Mouse (Mus musculus) B cell, adult 62 days (primary cell): Measurements from ENCODE around the gene Hoxa10. TPM values are rescaled to one million over a fixed set of nuclear protein-coding genes. Genes with fewer than 3 reads are reported as not detected.

Experiments used
- total RNA-seq: library from RNA; stranded (reverse); gene quantifications from 4 replicates; pipeline ENCODE4 v1.2.4, GENCODE M21; 2023

Hoxa10 gene
- not detected in 4 replicates for total RNA-seq

DNA sequence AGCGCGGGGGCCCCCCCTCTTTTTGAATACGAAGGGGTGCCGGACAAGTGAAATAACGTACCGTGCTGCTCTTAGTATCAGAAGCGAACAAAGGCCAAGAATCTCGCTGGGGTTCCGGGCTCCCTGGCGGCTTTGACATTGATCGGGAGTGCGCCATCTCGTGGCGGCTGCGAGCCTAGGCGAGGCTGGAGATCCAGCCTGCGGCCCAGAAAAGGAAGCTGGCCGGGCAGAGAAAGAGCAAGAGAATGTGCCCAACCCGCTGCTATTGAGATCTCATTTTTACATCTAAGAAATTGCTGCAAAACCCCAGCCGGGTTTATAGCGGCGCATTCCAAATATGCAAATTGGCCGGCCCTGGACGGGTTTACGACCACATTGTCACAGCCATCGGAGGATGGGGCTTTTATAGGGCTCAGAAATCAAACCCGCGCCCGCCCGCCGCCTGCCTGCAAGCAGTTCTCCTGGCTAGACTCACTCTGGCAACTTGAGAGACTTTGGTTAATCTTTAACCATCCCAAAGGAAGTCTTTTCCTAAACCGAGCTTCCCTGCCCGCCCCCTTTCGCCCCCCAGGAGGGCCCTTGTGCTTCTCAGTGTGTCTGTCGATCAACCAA lies at the start of gene Hoxa10:
Gene Hoxa10 (minus strand): TSS at position 466 of the 612 bp plus-strand sequence.

DNA sequence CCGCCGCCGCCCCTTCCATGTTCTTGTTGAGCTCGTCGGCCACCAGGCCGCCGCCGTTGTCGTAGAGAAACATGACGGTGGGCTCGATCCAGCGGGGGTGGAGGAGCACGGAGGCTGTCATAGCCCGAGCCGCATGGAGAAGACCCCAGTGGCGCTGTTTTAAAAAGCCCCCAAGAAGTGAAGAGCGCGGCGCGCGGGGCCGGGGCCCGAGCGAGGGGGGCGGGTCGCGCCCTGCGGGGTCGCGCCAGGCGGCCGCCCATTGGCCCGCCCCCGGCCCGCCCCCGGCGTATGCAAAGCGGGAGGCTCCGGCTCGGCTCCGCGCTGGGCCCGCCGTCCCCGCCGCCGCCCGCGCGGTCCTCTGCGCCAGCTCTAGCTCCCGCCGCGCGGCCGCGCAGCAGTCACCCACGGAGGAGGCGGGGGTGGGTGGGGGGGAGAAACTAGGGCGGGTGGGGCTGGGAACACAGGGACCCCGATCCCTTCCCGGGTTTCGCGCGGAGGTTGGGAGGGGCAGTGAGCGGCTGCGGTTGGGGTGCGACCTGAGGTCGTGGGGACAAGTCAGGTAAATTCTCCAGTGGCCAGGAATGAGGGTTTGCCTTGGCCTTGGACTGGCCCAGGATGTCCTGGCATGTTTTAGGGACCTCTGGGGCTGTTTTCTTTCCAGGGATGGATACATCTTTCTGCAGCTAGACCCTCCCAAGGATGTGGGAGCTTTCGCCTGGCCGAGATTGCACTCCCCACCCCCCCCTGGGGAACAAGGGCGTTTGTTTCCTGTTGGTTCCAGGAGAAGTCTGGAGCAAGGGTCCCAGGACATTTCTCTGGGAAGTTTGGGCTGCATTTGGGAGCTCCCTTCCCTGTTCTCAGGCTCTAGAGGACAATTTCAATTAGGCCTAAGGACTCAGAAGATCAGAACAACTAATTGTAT lies 20.3 kb upstream of the Hoxa10 start, which contains the start of gene Hoxa13:
Gene Hoxa13 (minus strand): TSS at position 227 of the 922 bp plus-strand sequence.

DNA sequence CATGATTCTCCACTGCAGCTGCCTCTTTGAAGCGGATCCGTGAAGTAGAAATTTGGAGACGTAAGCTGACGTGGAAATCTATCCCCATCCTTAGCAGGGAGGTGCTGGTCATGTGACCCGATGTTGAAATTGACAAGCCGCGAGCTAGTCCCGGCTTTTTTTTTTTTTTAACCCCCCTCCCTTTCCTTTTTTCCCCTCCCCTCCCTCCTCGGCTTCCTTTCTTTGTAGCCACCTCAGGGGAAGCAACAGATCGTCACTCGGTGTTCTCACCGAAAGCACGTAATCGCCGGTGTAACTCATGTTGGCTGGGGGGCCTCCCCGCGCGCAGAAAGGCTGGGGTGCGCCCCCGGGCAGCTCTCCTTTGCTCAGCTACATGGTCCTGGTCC lies 5.1 kb upstream of the Hoxa10 start, which contains the start of gene Hoxa11:
Gene Hoxa11 (minus strand): TSS at position 54 of the 386 bp plus-strand sequence.

DNA sequence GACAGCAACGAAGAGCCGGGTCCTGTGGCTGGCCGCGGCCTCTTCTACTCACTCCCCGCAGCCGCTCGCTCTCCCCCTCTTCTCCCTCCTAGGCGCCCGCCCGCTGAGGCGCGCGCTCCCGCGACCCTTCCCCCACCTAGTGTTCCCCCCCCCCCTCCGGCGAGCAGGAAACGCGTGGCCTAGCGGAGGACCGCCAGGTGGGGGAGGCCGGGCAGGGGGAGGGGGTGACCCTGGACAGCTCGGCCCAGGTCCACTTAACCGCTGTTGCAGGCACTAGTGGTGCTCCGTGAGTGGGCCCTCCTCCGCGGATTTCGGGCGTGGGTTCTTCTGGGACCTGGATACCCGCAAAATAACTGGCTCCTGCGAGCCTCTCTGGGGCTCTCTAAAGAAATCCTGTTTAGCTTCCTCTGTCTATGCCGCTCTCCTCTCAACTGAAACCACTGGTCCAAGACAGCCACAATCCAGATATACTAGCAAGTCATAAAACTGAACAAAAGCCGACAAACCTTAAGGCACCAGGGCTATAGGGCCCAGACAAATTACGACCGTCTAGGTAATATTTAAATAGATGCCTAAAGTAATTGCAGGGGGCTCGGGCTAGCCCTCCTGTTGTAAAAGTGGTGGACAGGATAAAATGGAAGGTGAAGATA lies 10.0 kb downstream of the Hoxa10 start, which contains the start of gene Hoxa9:
Gene Hoxa9 (minus strand): TSS at position 574 of the 650 bp plus-strand sequence.

DNA sequence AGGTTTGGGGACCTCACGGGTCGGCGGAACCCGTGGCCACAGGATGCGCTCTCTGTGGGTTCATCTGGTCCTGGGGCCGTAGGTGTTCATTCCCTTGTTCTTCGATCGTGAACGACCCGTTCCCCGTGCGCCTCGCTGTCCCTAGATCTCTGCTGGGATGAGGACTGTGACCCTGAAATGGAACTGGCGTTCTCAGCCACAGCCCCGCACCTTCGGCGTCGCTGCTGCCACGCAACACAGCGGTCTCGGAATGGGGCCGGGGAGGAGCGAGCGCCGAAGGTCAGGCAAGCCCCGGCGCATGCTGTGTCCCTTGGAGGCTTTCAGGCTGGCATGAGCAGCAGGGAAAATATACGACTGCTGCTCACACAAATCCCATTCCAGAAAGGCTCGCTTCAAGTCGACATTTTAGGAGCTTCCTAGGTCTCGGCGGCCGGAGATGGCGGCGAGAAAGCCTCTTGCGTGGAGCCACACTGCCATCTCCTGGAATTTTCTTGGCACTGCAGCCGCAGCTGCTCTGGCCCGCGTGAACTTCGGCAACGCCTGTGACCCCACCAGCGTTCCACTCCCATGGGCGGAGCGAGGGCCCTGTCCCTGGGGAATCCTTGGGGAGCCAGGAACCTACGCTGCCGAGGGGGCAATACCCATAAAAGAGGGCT lies 19.2 kb downstream of the Hoxa10 start, which contains the start of gene Hoxa7:
Gene Hoxa7 (minus strand): TSS at position 518 of the 656 bp plus-strand sequence.

DNA sequence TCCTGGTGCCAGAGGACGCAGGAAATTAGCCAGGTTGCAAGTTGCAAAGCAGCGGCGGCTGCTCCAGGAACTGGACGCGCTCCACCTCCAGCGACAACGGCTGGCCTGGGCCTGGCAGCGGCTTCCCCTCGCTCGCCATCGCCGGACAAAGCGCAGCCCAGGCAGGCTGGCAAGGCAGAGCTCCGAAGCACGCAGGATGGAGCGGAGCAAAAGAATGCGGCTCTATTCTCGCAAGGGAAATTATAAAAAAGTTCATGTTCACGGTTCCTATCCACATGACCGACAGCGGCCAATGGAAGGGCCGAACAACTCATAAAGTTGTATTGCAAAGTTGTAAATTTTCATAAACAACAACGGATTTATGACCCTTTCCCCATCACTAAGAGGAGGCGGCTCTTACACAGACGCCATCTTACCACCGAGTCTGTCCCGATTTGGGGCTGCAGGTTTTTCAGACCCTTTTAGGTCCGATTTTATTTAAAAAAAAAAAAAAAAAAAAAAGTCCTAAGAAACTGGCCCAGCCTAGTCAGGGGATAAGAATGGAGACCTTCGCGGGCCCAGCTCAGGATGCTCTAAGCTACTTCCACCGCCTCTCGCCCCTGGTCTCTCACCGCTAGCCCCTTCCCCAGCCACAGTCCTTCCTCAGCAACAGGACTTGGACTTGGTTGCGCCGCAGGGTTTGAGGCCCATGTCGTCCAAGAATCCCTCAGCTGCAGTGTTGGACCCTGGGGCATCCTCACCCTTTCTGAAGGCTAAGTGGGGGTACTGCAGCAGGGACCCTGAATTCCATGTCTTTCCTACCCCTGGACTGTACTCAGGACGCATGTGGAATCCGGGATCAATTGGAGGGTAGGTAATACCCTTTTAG lies 27.3 kb downstream of the Hoxa10 start, which contains the start of the genes Hoxa3 and Gm28308:
Gene Hoxa3 (minus strand): TSS at position 218 of the 868 bp plus-strand sequence.
Gene Gm28308 (minus strand): TSS at position 221 of the 868 bp plus-strand sequence.

DNA sequence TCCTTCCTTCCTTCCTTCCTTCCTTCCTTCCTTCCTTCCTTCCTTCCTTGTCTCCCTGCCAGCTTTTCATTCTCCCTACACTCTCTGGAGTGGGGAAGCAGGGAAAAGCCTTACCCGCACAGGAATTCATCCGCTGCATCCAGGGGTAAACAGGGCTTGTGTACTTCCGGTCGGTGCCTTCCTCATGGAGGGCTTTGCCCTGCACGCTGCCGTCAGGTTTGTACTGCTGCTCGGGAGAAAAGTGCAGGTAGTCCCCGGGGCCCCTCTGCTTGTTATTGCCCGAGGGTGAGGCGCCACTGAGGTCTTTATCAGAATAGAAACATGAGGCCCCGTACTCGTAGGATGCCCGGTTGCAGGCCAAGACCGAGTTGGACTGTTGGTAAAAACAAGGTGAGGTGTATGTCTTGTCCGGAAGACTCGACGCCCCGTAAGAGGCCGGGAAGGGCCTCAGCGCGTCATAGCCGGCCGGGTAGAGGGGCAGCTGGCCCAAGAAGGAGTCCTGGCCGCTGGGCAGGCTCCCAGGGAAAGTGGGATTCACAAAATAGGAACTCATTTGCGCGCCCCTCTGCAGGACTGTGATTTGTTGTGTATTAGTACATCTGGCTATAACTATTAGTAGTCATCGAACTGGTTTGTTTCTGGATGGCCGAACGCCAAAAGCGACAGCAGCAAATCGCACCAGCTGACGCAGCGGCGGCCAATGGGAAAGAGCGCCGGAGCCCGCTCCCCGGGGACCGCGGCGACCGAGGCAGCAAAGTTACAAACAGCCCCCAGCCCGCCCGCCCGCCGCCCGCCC lies 32.4 kb downstream of the Hoxa10 start, which contains the start of gene Hoxa6:
Gene Hoxa6 (minus strand): TSS at position 651 of the 796 bp plus-strand sequence.

DNA sequence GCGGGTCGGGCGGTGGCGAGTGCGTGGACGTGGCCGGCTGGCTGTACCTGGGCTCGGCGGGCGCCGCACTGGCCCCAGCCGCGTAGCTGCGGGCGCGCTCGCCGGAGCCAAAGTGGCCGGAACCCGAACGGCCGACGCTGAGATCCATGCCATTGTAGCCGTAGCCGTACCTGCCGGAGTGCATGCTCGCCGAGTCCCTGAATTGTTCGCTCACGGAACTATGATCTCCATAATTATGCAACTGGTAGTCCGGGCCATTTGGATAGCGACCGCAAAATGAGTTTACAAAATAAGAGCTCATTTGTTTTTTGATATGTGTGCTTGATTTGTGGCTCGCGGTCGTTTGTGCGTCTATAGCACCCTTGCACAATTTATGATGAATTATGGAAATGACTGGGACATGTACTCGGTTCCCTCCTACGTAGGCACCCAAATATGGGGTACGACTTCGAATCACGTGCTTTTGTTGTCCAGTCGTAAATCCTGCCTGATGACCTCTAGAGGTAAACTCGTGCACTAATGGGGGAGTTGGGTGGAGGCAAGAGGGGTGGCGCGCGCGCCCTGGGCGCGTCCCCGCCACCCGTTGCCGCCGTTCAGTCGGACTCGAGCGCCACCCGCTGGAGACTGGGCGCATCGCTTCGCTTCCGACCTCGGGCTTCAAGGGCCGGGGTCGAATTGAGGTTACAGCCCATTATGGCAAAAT lies 36.5 kb downstream of the Hoxa10 start, which contains the start of gene Hoxa5:
Gene Hoxa5 (minus strand): TSS at position 538 of the 703 bp plus-strand sequence.

DNA sequence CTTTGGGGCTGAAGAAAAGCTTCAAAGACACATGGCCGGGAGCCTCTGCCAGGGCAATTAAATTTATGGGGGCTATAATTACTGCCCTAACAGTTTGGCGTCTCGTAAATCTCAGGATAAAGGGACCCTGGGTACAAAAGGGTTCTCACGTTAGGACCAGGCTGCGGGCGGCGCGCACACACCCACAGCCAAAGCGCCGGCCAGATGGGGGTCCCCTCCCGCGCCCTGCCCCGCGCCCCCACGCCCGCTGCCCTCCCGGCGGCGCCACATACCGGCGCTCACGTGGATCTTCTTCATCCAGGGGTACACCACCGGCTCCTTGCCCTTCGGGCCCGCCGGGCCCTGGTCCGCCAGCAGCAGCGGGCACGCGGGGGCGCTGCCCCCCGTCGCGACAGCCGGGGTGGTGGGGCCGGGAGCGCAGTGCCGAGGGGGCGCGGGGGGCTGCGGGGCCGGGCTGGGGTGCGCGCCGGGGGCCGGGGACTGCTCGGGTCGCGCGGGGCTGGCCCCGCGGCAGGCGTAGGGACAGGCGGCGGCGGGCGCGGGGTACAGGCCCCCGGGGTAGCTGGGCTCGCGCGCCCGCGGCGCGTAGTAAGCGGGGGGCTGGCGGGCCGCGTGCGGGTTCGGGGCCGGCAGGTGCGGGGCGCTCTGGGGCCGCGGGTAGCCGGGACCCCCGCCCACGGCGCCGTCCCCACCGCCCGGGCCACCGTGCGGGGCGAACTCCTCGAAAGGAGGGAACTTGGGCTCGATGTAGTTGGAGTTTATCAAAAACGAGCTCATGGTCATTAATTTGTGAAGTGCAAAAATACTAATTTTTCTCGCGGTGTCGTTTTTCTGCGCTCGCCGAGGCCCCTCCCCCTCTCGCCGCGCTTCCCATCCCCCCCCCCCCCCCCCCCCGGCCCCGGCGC lies 49.5 kb downstream of the Hoxa10 start, which contains the start of gene Hoxa4:
Gene Hoxa4 (minus strand): TSS at position 848 of the 905 bp plus-strand sequence.

Other genes starting within 250 kb of the Hoxa10 start
- gene Skap2, start 228.3 kb downstream of the Hoxa10 start, total RNA-seq: 40.5 to 48.4 TPM (median 41.9 TPM) in 4 replicates
- gene Hoxa1, start 82.5 kb downstream of the Hoxa10 start, total RNA-seq: not detected in 4 replicates
- gene Hoxa2, start 76.0 kb downstream of the Hoxa10 start, total RNA-seq: not detected in 4 replicates
- not detected in 4 replicates for gene 5730596B20Rik, start 63.4 kb downstream of the Hoxa10 start, total RNA-seq
- gene Hoxa4, start 49.1 kb downstream of the Hoxa10 start, total RNA-seq: not detected in 4 replicates
- not detected in 4 replicates for gene Hoxa5, start 36.3 kb downstream of the Hoxa10 start, total RNA-seq
- gene Hoxa6, start 32.1 kb downstream of the Hoxa10 start, total RNA-seq: not detected in 4 replicates
- gene Hoxa3, start 27.5 kb downstream of the Hoxa10 start, total RNA-seq: 0.58 TPM in 1 of 4 replicates, not detected in the others
- gene Gm28308, start 27.5 kb downstream of the Hoxa10 start, total RNA-seq: not detected in 4 replicates
- gene Hoxa7, start 19.0 kb downstream of the Hoxa10 start, total RNA-seq: not detected in 4 replicates
- gene Hoxa9, start 9.8 kb downstream of the Hoxa10 start, total RNA-seq: not detected in 4 replicates
- gene Hoxa11, start 5.0 kb upstream of the Hoxa10 start, total RNA-seq: not detected in 4 replicates
- not detected in 4 replicates for gene Hoxa13, start 20.0 kb upstream of the Hoxa10 start, total RNA-seq
- not detected in 4 replicates for gene Evx1, start 72.6 kb upstream of the Hoxa10 start, total RNA-seq